Mouse (Mus musculus): Measurements from ENCODE around the gene 1700028P14Rik.
A peak's percentile ranks its signal among the peaks of the same experiment; 100 is the strongest.
"Not testable (repeated sequence)": the region's sequence is repeated elsewhere in the genome, so short reads cannot be mapped to it uniquely, and the experiment has no call there.

Gene 1700028P14Rik

GRCm38 (mm10) chr19:23652644-23653043 is at the start of gene 1700028P14Rik:
TSS of gene 1700028P14Rik (minus strand) at chr19:23652812.
- no peak for DNase-seq (ENCODE audit: low read depth)

DNA sequence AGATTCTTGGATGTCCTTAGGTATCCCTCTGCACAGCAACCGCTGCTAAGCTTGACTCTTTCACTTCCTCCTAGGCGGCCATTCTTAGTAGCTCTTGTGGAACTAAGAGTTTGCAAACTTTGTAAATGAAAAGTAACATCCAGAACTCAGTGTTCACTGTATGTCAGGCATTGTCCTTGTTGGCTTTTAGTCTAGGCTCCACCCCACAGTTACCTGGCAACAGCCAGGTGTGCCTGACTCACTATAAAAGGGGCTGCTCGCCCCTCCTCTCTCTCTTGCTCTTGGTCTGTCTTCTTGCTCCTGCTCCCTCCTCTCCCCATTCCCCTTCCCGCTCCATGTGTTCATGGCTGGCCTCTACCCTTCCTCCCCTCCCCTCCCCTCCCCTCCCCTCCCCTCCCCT is 46.5 kb upstream of the 1700028P14Rik start:
- DNase-seq (ENCODE audit: low read depth) = no peak

- DNase-seq (ENCODE audit: low read depth) = no peak
Measured at GRCm38 (mm10) chr19:23698366-23698765, 45.8 kb upstream of the 1700028P14Rik start.

- no peak for DNase-seq (ENCODE audit: low read depth)
Measured at GRCm38 (mm10) chr19:23697861-23698260, 45.2 kb upstream of the 1700028P14Rik start.

- no peak for DNase-seq (ENCODE audit: low read depth)
Measured at GRCm38 (mm10) chr19:23694344-23694743, 41.7 kb upstream of the 1700028P14Rik start.

DNA sequence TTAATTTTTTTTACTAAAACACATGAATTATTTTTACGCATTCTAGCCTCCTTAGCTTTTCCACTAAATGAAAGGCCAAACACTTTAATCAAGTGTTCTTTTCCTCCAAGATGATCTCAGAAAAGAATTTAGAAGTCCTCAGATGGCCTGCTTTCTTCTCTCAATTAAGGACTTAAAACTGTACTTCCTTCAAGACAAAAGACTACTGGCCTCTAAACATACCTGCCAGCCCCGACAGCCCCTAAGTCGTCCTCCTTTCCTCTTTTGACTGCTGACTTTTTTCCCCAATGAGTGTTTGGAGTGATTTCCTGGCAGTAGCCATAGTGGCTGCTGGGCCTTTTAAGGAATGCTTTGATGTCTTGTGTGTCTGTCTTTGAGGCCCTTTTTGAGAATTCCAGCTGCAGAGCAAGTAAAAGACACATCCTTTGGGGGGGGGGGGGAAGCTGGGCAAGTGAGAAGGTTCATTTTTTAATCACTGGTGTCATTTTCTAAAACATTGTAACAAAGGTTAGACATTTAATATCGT is 35.9 kb upstream of the 1700028P14Rik start:
- no peak for DNase-seq (ENCODE audit: low read depth)

DNA sequence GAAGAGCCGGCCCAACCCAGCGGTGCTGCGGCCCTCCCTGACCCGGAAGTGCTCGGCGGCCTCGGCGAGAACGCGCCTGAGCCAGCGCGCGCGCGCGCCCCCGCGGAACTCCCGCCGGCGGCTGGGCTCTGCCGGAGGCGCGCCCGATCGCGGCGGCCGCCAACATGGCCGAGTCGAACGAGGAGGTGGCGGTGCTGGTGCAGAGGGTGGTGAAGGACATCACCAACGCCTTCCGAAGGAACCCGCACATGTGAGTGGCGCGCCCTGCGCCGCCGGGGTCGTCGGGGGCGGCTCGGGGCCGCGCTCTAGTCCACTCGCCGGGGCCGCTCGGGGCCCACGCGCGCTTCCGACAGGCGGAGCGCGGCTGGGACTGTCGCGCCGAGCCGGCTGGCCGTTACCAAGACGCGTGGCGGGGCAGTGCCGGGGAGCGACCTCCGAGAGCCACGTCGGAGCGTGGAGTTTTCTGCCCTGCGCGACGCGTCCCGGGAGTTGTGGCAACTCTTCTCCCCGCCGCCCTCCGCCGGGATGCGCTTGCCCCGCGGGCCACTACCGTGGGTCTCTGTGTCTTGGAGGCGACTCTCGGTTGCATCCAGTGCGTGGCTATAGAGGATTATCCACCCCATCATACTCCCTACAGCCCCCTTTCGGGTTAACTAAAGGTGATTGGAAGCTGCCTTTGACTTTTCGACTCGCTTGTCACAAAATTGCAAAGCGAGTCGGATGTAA is 34.8 kb upstream of the 1700028P14Rik start, which contains the start of gene Ptar1:
TSS of gene Ptar1 (plus strand) at position 134 of the 726 bp plus-strand sequence.
- peak; percentile 72 for DNase-seq (ENCODE audit: low read depth)

DNA sequence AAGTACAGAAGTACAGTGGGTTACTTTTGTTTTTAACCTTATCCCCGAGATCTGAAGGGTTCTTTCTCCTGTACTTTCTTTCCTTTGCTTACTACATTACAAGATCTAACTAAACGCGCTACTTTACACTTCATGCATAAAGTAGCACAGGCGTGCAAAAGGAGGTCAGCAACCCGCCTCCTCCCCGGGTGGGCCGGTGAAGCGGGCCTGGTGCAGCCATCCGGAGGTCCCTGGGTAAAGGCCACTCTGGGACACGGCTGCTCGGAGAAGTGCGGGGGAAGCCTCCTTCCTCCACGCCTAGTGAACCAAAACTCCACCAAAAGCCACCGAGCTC is 34.3 kb upstream of the 1700028P14Rik start:
- DNase-seq (ENCODE audit: low read depth) = no peak

DNA sequence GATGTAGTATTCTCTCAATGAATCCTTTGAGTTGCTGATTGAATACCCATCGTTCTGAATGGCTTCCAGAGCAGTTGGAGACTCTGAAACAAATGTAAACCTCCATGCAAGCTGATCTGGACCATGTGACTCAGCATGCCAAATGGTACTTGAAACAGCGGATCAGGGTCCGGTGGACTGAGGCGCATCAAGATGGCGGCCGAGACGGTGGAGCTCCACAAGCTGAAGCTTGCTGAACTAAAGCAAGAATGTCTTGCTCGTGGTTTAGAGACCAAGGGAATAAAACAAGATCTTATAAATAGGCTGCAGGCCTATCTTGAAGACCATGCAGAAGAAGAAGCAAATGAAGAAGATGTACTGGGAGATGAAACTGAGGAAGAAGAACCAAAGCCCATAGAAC is 23.0 kb upstream of the 1700028P14Rik start:
- not testable (repeated sequence) for DNase-seq (ENCODE audit: low read depth)

GRCm38 (mm10) chr19:23673021-23673420 is 20.4 kb upstream of the 1700028P14Rik start:
- no peak for DNase-seq (ENCODE audit: low read depth)

- DNase-seq (ENCODE audit: low read depth) = no peak
Measured at GRCm38 (mm10) chr19:23668142-23668655, 15.6 kb upstream of the 1700028P14Rik start.

- DNase-seq (ENCODE audit: low read depth) = no peak
Measured at GRCm38 (mm10) chr19:23664083-23664482, 11.5 kb upstream of the 1700028P14Rik start.

DNA sequence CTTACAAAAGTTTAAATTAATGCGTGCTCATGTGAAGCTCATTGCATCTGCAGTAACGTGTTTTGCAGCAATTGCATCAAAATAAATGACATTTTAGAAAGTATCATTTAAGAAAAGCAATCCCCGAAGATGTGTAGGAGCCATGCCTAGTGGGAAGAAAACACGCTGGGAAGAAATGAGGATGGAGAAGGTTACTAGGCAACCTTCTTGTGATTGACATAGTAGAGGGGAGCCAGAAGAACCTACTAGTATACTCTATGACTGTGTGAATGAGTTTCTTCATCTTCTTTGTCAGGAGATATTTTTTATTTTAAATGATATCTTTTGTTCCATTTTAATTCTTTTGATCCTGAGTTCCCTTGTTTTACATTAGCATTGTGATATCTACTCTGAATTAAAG is 5.7 kb upstream of the 1700028P14Rik start:
- no peak for DNase-seq (ENCODE audit: low read depth)

DNA sequence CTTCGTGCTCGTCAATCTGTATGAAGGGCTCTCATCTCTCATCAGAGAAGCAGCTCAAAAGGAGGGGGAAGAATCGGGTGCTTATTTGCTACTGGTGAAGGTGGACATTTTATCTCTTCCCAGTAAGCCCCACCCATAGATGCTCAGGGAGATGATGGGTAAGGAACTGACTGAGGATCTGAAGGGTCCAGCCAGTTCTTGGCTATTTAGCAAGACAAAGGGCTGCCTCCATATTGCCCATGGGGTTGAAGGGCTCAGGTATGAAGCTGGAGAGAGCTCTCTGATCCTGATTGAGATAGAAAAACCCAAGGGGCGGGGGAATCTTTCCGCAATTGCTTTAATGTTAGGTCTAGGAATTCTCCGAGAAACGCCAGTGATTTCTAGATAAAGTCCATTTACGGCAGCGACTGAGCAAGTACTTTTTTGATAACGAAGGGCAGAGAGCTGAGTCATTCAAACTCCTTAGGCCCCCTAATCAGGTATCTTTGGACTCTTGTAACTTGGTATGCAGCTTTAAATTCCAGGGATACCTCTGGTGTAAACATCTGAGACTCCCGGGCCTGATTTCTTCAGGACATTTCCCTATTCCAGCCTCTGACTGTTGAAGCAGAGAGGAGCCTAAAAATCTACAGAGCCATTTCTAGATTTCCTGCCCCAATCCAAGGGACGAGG is 4.8 kb upstream of the 1700028P14Rik start:
- DNase-seq (ENCODE audit: low read depth) = no peak

GRCm38 (mm10) chr19:23653154-23653553 is 542 bp upstream of the 1700028P14Rik start:
- no peak for DNase-seq (ENCODE audit: low read depth)

GRCm38 (mm10) chr19:23647308-23647707 is 5.3 kb downstream of the 1700028P14Rik start:
- no peak for DNase-seq (ENCODE audit: low read depth)

- no peak for DNase-seq (ENCODE audit: low read depth)
Measured at GRCm38 (mm10) chr19:23645347-23645746, 7.3 kb downstream of the 1700028P14Rik start.

DNA sequence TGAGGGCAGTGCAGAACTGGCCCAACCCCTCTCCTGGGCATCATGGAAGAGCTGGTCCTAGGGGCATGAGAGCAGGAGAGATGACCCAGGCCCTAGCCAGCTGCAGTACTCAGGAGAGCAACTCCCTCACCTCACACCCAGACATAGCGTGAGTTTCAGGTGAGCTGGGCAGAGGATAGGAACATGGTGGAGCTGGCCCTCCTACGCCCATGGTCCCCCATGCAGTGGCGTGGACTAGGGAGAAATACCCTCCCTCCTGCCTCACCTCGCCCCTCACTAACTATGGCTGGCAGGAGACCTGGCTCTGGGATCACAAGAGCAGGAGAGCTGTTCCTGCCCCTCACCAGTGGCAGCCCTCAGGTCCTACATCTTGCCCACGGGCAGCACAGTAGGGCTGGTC is 8.8 kb downstream of the 1700028P14Rik start:
- no peak for DNase-seq (ENCODE audit: low read depth)

GRCm38 (mm10) chr19:23636786-23637185 is 15.8 kb downstream of the 1700028P14Rik start:
- no peak for DNase-seq (ENCODE audit: low read depth)

DNA sequence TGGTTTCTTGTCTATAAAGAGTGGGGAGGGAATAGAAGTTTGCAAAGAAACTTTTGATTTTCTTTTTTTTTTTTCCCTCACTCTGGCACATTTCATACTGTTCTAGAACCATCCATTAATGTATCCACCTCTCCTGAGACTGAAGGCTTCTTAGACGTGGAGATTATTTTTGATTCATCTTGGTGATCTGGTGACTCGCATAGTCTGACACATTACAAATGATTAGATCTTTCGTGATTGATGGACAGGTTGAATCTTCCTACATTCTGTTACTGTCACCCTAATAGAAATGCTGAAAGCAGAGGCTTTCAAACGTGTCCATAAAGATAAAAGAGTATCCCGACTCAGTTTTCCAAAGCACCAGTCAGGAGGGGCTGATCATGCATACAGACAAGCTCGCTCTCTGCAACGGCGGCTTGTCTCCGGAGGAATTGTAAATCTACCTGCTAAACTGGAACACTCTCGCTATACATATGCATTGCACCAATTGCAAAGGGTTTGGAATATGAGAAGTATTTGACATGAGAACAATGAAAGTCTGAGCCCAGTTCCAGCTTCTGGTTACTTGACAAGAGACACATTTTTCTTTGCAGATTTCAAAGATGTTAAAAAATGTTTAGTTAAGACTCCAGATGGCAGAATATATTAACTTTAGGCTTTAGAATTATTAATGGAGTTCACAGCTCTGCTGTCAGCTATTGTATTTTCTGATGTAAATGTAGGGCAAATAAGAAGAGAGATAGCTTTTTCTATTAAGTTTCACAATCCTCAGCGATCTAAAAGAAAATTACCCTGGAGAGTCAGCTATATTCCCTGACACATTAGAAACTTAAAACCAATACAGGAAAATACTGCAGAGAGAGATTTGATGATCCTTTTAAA is 20.8 kb downstream of the 1700028P14Rik start:
- no peak for DNase-seq (ENCODE audit: low read depth)

GRCm38 (mm10) chr19:23614268-23614667 is 38.3 kb downstream of the 1700028P14Rik start:
- DNase-seq (ENCODE audit: low read depth) = no peak

GRCm38 (mm10) chr19:23609724-23610123 is 42.9 kb downstream of the 1700028P14Rik start:
- DNase-seq (ENCODE audit: low read depth) = no peak

All from c-Kit-positive CD71-positive TER-119-negative erythroid progenitor cells, embryonic 14.5 days (primary cell).